Mouse (Mus musculus) kidney, adult 2 months (tissue): ENCODE measurements around the gene Borcs6.

Source experiments
- CTCF ChIP-seq: fragments of 200-500 bp; conservative IDR thresholded peaks from 2 replicates; pipeline ENCODE4 v1.5.1; 2011; ENCODE audit warnings: low read depth, mild to moderate bottlenecking, control low read depth, low read length, moderate library complexity, mixed read lengths; ENCODE audit not compliant: insufficient read depth, insufficient read length
- POLR2A ChIP-seq: fragments of 200-500 bp; IDR thresholded peaks from one replicate; pipeline ENCODE4 v1.6.1; 2011; ENCODE audit warnings: low read depth, low read length, control low read depth

- TF ChIP-seq CTCF (no peak), POLR2A (no peak)
Measured at GRCm38 (mm10) chr11:69064259-69065133, 5.0 kb downstream of the Borcs6 start.
